Mouse (Mus musculus) spleen, adult 2 months (tissue): ENCODE measurements around the gene 2310030G06Rik.

Experiments used
- CTCF ChIP-seq: fragments of 200-500 bp; IDR thresholded peaks from 2 replicates; pipeline ENCODE4 v1.5.1; 2011; ENCODE audit warnings: mild to moderate bottlenecking, inconsistent platforms; ENCODE audit not compliant: insufficient read depth, insufficient read length, insufficient replicate concordance; ENCODE audit errors: extremely low read depth
- POLR2A ChIP-seq: fragments of 200-500 bp; IDR thresholded peaks from 2 replicates; pipeline ENCODE4 v1.6.1; 2011; ENCODE audit warnings: low read depth, low read length, inconsistent platforms

DNA sequence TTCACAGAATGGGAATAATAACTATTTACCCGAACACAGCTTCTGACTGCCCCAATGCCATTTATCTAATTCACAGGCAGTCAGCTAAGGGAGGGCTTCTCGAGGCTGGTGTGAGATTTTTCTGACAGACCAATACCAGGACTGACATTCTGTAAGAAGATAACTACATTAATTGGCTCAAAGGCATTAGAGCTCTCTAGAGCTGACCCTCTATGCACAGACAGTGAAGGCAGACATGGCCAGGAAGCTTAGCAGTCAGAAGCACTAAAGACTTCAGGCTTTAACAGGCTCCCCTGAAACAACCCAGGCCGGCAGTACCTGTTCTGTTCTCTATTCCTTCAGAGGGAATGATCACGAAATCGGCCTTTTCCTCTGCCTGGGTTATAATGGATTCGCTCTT lies 51.2 kb downstream of the 2310030G06Rik start:
- TF ChIP-seq POLR2A (no peak), CTCF (no peak)
